Mouse (Mus musculus) intestine, embryonic 16.5 days (tissue): ENCODE measurements around the gene Gm21887. TPM values are rescaled to one million over a fixed set of nuclear protein-coding genes. Genes with fewer than 3 reads are reported as not detected.
"Not testable (repeated sequence)": the region's sequence is repeated elsewhere in the genome, so short reads cannot be mapped to it uniquely, and the experiment has no call there.

Experiments
- ATAC-seq: fragments of 200-750 bp; cut with Nextera tagmentation; 2 replicates; pipeline ENCODE4 v1.8.0; 2017; ENCODE audit warnings: moderate TSS enrichment, moderate library complexity
- H3K27ac ChIP-seq: fragments of 300-500 bp; sonication (generic); 2 replicates; pipeline ENCODE4 v1.5.1; 2014; ENCODE audit warnings: mild to moderate bottlenecking, low read length
- H3K27me3 ChIP-seq: fragments of 300-500 bp; sonication (generic); replicated peaks from 2 replicates; pipeline ENCODE4 v1.6.1; 2014; ENCODE audit warnings: low read length, control low read depth, mixed read lengths; ENCODE audit not compliant: control insufficient read depth, insufficient read depth
- H3K36me3 ChIP-seq: fragments of 300-500 bp; sonication (generic); 2 replicates; pipeline ENCODE4 v1.6.1; 2014; ENCODE audit warnings: low read length, control low read depth; ENCODE audit not compliant: control insufficient read depth, insufficient read depth
- H3K4me1 ChIP-seq: fragments of 300-500 bp; sonication (generic); 2 replicates; pipeline ENCODE4 v1.6.1; 2014; ENCODE audit warnings: low read length, control low read depth, mixed read lengths; ENCODE audit not compliant: control insufficient read depth, insufficient read depth
- H3K4me2 ChIP-seq: fragments of 300-500 bp; sonication (generic); 2 replicates; pipeline ENCODE4 v1.6.1; 2014; ENCODE audit warnings: low read depth, low read length, control low read depth
- H3K4me3 ChIP-seq: fragments of 300-500 bp; sonication (generic); 2 replicates; pipeline ENCODE4 v1.5.1; 2014; ENCODE audit warnings: mild to moderate bottlenecking, low read length
- H3K9ac ChIP-seq: fragments of 300-500 bp; sonication (generic); 2 replicates; pipeline ENCODE4 v1.6.1; 2014; ENCODE audit warnings: low read depth, low read length
- H3K9me3 ChIP-seq: fragments of 300-500 bp; sonication (generic); 2 replicates; pipeline ENCODE4 v1.6.1; 2016; ENCODE audit warnings: low read length, control low read depth; ENCODE audit not compliant: control insufficient read depth
- WGBS: fragments of 180-500 bp; shearing (Covaris S2); extraction: QIAGEN DNeasy Blood & Tissue Kit; methylation state at CpG from one replicate; pipeline ENCODE4 v1.1.7; 2014; 5-methylcytosine and 5-hydroxymethylcytosine counted together
- polyA plus RNA-seq: library from polyadenylated mRNA; unstranded; fragments of >200 nt; fragmentation: Nextera tagmentation; extraction: Ambion mirVana; gene quantifications from 2 replicates; pipeline ENCODE4 v1.2.1, GENCODE M21; 2015

The Gm21887 gene
- polyA plus RNA-seq, 1 experiment from 2014 or later = 149 TPM

DNA sequence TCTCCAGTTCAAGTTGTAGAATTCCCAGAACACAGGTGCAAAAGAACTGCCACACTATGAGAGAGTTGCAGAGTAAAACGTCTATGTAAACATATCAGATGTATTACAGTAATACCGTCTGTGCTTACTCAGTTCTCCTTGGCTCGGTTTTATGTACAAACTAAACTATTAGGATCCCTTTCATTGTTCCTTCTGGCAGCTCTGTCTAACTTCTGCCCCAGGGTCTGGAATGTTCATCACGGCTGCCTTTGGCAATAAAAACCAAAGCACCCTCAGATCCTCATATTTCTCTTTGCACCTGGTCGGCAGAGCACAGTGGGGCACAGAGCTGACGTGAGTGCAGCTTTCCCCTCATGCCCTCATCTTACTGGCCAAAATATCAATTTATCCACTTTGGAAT is 34.5 kb upstream of the Gm21887 start:
- H3K4me3 ChIP-seq, H3K9me3 ChIP-seq, ATAC-seq, H3K27ac ChIP-seq, H3K4me1 ChIP-seq, H3K36me3 ChIP-seq, H3K4me2 ChIP-seq, H3K27me3 ChIP-seq, H3K9ac ChIP-seq: not testable (repeated sequence)
- 52% methylated on average over 6 of the region's 6 CpGs for WGBS

DNA sequence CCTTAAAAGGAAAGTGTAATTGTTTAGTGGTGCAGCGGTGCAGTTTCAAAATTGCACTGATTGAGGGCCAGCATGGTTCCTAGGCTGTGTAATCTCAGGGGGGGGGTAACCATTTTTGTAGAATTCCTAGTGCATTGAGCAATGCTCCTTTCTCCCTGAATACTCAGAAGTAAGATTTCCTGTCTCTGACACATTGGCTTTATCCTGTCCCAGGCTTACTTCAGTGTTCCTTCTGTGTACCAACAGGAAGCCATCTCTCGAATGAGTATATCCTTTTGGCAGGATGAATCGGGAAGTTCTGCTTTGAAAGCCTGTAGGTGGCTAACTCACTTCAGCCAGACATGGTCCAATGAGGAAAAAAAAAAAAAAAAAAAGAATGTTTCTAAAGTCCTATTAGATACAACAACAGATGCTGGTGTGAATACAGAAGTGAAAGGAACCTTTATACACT is 33.8 kb upstream of the Gm21887 start:
- H3K4me3 ChIP-seq, H3K9me3 ChIP-seq, H3K4me2 ChIP-seq, H3K27ac ChIP-seq, H3K4me1 ChIP-seq, H3K27me3 ChIP-seq, H3K9ac ChIP-seq, H3K36me3 ChIP-seq: not testable (repeated sequence)
- 62% methylated on average over 3 of the region's 3 CpGs for WGBS
- ATAC-seq = peak; percentile 17

DNA sequence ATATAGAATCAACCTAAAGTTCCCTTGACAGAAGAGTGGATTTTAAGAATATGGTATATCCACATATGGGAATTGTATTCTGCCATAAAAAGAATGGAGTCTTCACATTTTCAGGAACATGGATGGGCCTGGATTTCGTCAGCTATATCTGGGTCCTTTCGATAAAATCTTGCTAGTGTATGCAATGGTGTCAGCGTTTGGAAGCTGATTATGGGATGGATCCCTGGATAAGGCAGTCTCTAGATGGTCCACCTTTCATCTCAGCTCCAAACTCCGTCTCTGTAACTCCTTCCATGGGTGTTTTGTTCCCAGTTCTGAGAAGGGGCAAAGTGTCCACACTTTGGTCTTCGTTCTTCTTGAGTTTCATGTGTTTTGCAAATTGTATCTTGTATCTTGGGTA is 33.1 kb upstream of the Gm21887 start:
- not testable (repeated sequence) for H3K27ac ChIP-seq, H3K4me3 ChIP-seq, H3K4me1 ChIP-seq, H3K9ac ChIP-seq, H3K27me3 ChIP-seq, H3K9me3 ChIP-seq, ATAC-seq, H3K36me3 ChIP-seq, H3K4me2 ChIP-seq
- 58% methylated on average over 5 of the region's 5 CpGs for WGBS

DNA sequence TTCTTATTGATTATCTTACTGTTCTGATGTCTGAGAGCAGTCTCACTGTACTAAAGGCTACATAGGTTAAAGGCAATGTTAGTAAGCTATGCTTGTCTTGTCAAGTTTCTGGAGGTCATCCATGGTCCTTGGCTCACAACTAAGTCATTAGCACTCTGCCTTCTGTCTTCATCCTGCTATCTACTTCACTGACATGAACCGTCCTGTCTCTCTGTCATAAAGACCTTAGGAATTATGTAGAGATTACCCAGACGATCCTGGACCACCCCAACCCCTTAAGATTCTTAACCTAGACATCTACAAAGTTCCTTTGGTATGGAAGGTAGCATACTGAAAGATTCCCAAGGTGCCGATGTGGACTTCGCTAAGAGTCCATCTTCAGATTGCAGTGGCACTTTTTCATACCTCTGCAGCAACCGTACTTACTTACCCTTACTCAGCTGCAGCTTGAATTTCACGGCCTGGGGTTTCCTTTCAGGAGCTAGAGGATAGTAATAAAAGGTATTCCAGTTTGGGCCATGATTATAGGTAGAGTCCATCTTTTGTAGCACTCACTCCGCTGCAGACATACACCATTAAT is 31.5 kb upstream of the Gm21887 start:
- not testable (repeated sequence) for H3K4me2 ChIP-seq, H3K27ac ChIP-seq, ATAC-seq, H3K4me3 ChIP-seq, H3K4me1 ChIP-seq, H3K9ac ChIP-seq, H3K9me3 ChIP-seq, H3K27me3 ChIP-seq
- H3K36me3 ChIP-seq = peaks cover 13% of the 10 kb centered on the region; the same call in 1 of the 2 replicates
- 87% methylated on average over 7 of the region's 7 CpGs for WGBS

DNA sequence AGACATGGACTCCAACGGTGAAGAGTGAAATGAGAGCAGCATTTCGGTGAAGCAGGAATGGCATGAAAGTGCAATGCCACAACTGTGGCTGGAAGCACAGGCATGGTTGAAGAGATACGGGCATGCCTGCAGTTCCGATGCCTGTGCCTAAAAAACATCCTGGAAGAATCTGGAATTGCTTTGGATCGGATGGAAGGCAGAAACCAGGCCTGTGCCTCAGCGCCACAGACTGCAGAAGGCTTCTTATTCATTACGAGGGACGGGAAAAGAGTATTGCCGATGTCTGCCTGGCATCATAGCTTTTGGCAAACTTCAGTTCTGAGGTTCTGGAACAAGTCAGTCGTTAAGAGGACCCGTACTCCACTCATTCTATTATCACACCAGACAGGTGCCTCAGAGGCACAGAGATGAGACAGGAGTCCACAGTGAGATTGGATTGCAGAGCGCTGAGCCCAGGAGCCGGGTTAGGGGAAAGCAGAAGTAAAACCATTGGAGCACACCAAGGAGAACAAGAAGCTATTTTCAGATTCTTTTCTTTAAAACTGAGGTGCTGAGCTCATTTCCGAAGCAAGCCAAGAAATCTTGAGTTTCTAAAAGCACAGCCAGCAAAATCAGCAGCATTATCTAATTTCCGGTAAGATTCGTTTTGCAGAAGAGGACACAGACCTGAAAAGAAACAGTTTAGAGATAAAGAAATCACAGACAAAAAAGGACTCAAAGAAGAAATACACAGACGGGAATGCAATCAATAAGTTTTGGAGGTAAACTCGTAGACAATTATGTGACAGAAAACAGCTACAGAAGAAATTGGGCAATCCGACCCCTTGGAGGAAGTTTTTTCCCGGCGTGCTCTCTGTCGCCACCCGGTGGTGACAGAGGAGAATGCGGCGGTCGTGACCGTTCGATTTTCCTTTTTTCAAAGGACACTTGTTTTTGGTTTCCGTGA is 30.8 kb upstream of the Gm21887 start:
- not testable (repeated sequence) for H3K9ac ChIP-seq, H3K4me2 ChIP-seq, ATAC-seq, H3K27me3 ChIP-seq, H3K4me1 ChIP-seq, H3K4me3 ChIP-seq, H3K9me3 ChIP-seq
- WGBS = 62% methylated on average over 29 of the region's 29 CpGs
- peak overlapping the region; percentile 1; the same call in 1 of the 2 replicates for H3K27ac ChIP-seq
- peaks cover 17% of the 10 kb centered on the region; the same call in 1 of the 2 replicates for H3K36me3 ChIP-seq

DNA sequence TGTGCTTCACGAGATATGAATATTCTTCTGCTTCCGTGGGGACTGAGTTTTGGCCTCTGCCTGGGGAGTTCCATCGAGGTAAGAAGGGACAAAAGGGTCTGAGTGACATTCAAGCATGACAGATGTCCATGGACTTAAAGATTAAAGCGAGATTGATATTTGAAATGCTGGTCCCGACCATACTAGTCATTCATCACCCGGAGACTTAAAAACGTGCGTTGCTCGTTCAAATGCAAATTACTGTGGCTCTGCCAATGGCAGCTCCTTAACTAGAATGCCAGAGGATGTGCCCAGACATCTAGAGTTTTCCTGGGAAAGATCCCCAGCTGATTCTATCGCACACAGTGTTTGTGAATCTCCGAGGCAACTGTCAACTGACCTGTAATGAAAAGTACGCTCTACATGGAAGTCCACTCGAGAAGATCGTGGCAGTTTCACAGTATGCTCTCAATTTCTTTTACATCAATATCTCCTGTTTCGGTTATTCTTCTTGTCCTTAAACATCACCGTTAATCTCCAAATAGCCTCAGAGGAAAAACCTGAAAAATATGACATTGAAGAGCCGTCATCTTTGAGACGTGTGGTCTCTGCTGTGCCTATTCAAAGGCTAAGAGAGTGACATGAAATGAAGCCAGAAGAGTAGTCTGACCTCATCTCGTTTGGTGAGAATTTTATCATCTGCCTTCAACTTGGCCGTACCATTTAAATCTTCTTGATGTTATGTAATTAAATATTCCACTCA is 29.8 kb upstream of the Gm21887 start:
- 82% methylated on average over 20 of the region's 20 CpGs for WGBS
- not testable (repeated sequence) for H3K27ac ChIP-seq, ATAC-seq, H3K9ac ChIP-seq, H3K4me3 ChIP-seq, H3K4me1 ChIP-seq, H3K27me3 ChIP-seq, H3K9me3 ChIP-seq, H3K4me2 ChIP-seq
- H3K36me3 ChIP-seq = peaks cover 20% of the 10 kb centered on the region

DNA sequence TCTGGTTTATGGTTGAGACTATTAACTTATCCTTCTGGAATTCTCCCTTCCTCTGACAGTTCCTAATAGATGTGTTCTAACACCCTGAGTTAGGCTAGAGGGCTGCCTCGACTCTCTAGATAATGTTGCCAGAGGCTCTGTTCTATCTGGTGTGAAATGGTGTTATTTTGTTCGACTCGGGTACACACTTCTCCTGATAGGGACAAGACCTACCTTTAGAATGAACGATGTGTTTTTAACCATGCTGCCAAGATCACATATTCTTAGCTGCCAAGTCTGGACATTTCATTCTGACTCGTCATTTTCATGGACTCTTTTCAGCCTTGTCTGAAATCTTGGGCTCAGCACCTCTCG is 29.3 kb upstream of the Gm21887 start:
- H3K27ac ChIP-seq, H3K27me3 ChIP-seq, ATAC-seq, H3K9me3 ChIP-seq, H3K4me3 ChIP-seq, H3K9ac ChIP-seq, H3K4me1 ChIP-seq, H3K4me2 ChIP-seq: not testable (repeated sequence)
- 86% methylated on average over 6 of the region's 6 CpGs for WGBS
- H3K36me3 ChIP-seq = peaks cover 24% of the 10 kb centered on the region

DNA sequence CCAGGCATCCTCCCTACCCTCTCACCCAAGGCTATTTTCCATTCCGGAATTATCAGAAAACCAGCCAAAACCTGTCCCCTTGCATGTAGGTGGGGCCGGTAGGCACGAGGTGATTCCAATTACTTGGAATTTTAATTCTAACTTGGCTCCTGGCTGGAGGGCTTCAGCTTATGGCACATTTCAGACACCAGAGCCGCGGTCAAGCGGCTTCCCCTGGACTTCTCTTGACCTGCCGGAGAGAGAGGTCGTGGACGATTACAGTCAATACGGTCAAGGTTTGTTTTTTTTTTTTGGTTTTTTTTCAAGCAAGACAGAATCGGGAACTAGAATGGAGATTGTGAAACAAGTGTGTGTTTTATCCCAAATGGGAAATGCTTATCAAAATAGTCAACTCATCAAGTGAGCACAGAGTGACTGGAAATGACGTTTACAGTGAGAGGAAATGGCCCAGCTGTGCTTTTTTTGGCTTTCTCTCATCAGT is 28.6 kb upstream of the Gm21887 start:
- Histone ChIP-seq H3K4me3 (no peak overlapping the region), H3K4me1 (no peaks in the 10 kb centered on the region), H3K27ac (no peak overlapping the region), H3K9me3 (peaks cover 7% of the 10 kb centered on the region), H3K9ac (no peak overlapping the region), H3K4me2 (no peak overlapping the region), H3K36me3 (peaks cover 28% of the 10 kb centered on the region), H3K27me3 (no peaks in the 10 kb centered on the region)
- 84% methylated on average over 12 of the region's 12 CpGs for WGBS
- no peak for ATAC-seq

DNA sequence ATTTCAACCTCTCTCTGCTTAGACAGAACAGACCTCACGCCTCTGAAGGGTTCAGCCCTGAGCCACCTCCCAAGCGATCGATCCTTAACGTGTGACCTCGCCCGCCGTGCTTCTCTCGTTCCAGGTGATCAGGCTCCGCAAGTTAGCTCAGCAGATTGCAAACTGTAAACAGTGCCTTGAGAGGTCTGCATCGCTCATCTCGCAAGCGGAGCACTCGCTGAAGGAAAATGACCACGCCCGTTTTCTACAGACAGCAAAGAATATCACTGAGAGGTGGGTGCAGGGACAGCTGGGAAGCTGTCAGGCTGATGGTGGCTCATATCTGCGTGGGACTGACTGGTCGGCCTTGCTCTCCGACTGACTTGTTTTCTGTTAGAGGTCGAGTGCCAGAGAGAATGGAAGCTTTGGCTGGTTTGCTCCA is 27.7 kb upstream of the Gm21887 start:
- H3K4me1 ChIP-seq, H3K4me3 ChIP-seq, H3K27ac ChIP-seq, H3K27me3 ChIP-seq, H3K9ac ChIP-seq, H3K4me2 ChIP-seq: not testable (repeated sequence)
- 73% methylated on average over 19 of the region's 19 CpGs for WGBS
- ATAC-seq = peak; percentile 18
- Histone ChIP-seq H3K36me3 (peaks cover 34% of the 10 kb centered on the region), H3K9me3 (peaks cover 12% of the 10 kb centered on the region)
